Mouse (Mus musculus) midbrain, postnatal 0 days (tissue): ENCODE measurements around the gene Jag1. TPM values are rescaled to one million over a fixed set of nuclear protein-coding genes. Genes with fewer than 3 reads are reported as not detected.

Source experiments
- ATAC-seq: fragments of 200-750 bp; cut with Nextera tagmentation; 2 replicates; pipeline ENCODE4 v1.8.0; 2017; ENCODE audit warnings: moderate number of reproducible peaks, mild to moderate bottlenecking, moderate TSS enrichment, moderate library complexity; ENCODE audit not compliant: low FRiP score
- DNase-seq: peaks from one replicate; pipeline ENCODE4 v3.0.0-alpha.2; 2015; ENCODE audit warnings: low spot score
- H3K27ac ChIP-seq: fragments of 300-500 bp; sonication (generic); 2 replicates; pipeline ENCODE4 v1.5.1; 2014; ENCODE audit warnings: low read depth, mild to moderate bottlenecking, low read length, mixed read lengths
- H3K27me3 ChIP-seq: fragments of 300-500 bp; sonication (generic); 2 replicates; pipeline ENCODE4 v1.6.1; 2014; ENCODE audit warnings: low read length, control low read depth, mixed read lengths; ENCODE audit not compliant: insufficient read depth
- H3K36me3 ChIP-seq: fragments of 300-500 bp; sonication (generic); 2 replicates; pipeline ENCODE4 v1.6.1; 2014; ENCODE audit warnings: low read length, control low read depth, mixed read lengths; ENCODE audit not compliant: insufficient read depth
- H3K4me1 ChIP-seq: fragments of 300-500 bp; sonication (generic); 2 replicates; pipeline ENCODE4 v1.6.1; 2014; ENCODE audit warnings: mild to moderate bottlenecking, control low read depth, antibody characterized with exemption, low read length, mixed read lengths; ENCODE audit not compliant: insufficient read depth
- H3K4me2 ChIP-seq: fragments of 300-500 bp; sonication (generic); 2 replicates; pipeline ENCODE4 v1.6.1; 2014; ENCODE audit warnings: low read depth, mild to moderate bottlenecking, low read length, mixed read lengths; ENCODE audit not compliant: poor library complexity, severe bottlenecking
- H3K4me3 ChIP-seq: fragments of 300-500 bp; sonication (generic); 2 replicates; pipeline ENCODE4 v1.5.1; 2014; ENCODE audit warnings: low read depth, mild to moderate bottlenecking, low read length, moderate library complexity
- H3K9ac ChIP-seq: fragments of 300-500 bp; sonication (generic); replicated peaks from 2 replicates; pipeline ENCODE4 v1.6.1; 2014; ENCODE audit warnings: mild to moderate bottlenecking, low read length, moderate library complexity, mixed read lengths; ENCODE audit not compliant: poor library complexity, severe bottlenecking
- H3K9me3 ChIP-seq: fragments of 300-500 bp; sonication (generic); 2 replicates; pipeline ENCODE4 v1.6.1; 2016; ENCODE audit warnings: low read length, control low read depth
- CTCF ChIP-seq: IDR thresholded peaks from 2 replicates; pipeline ENCODE4 v1.5.1; 2016; ENCODE audit warnings: antibody characterized with exemption, mild to moderate bottlenecking
- WGBS: fragments of 180-500 bp; shearing (Covaris S2); extraction: QIAGEN DNeasy Blood & Tissue Kit; methylation state at CpG from one replicate; pipeline ENCODE4 v1.1.7; 2014; 5-methylcytosine and 5-hydroxymethylcytosine counted together
- polyA plus RNA-seq: library from polyadenylated mRNA; unstranded; fragments of >200 nt; fragmentation: Nextera tagmentation; extraction: Ambion mirVana; gene quantifications from 2 replicates; pipeline ENCODE4 v1.2.1, GENCODE M21; 2015
- total RNA-seq: library from RNA; depleted of rRNA; stranded (reverse); fragments of >200 nt; gene quantifications from 2 replicates; pipeline ENCODE4 v1.2.3, GENCODE M21; 2014; rRNA removed

The Jag1 gene
- total RNA-seq (8.7 and 10.1 TPM in 2 replicates), polyA plus RNA-seq (4.3 and 4.4 TPM in 2 replicates)

DNA sequence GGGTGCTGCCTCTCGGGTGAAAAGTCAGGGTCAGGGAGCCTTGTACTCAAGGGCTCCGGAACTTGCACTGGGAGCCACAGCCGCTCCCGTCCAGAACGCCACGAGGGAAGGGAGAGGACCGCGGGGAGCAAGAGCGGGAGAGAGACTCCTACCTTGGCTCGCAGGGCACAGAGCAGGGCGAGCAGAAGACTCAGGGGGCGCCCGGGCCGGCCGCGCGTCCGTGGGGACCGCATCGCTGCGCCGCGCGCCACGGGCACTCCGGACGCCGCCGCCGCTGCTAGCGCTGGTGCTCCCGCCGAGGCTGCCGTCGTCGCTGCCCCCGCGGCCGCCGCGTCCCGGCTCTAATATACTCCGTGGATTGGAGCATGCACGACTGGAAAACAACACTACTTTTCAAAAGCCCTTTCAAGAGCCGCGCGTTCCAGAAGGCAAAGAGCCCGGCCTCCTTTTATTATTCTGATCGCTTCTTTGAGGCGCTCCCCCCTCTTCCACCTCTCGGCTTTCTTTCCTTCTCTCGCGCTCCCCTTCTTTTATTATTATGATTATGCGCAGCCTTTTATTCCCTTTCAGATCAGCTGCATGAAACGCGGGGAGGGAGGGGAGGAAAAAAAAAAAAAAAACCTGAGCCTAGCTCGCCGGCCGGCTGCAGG, at the start of gene Jag1:
Jag1 (minus strand) TSS at position 620 of the 650 bp plus-strand sequence.
- TF ChIP-seq CTCF = no peak
- no peaks in the 10 kb centered on the region for H3K36me3 ChIP-seq
- 1% methylated on average over 29 of the region's 59 CpGs for WGBS
- H3K9me3 ChIP-seq = no peaks in the 10 kb centered on the region
- H3K9ac ChIP-seq = peak within 1 kb of the TSS; percentile 62
- peak within 1 kb of the TSS; percentile 71 for H3K27ac ChIP-seq
- peak within 1 kb of the TSS; percentile 64 for H3K4me3 ChIP-seq
- no peaks in the 10 kb centered on the region; the same call in 1 of the 2 replicates for H3K4me1 ChIP-seq
- peak within 1 kb of the TSS; percentile 99 for H3K4me2 ChIP-seq
- no peak for ATAC-seq
- H3K27me3 ChIP-seq = no peaks in the 10 kb centered on the region
- DNase-seq = peak; percentile 46

DNA sequence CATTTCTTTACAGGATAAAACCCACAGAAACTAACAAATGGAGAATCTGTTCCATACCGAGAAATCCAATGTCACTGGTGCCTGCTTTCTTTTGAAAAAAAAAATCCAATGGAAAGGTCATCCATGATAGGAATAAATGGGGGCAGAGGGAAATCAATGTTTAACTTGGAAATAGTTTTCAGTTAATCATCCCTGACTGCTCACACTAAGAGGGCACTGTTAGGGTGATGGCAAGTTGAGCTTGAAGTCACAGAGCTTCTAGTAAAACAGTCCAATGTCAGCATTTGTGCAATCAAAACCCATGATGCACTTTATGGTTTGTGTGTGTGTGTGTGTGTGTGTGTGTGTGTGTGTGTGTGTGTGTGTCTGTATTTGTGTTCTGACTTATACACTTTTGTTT, 39.6 kb upstream of the Jag1 start:
- Histone ChIP-seq H3K27ac (no peak overlapping the region), H3K9ac (no peak overlapping the region), H3K36me3 (no peaks in the 10 kb centered on the region), H3K4me1 (no peaks in the 10 kb centered on the region), H3K4me2 (no peak overlapping the region), H3K9me3 (no peaks in the 10 kb centered on the region), H3K27me3 (no peaks in the 10 kb centered on the region), H3K4me3 (no peak overlapping the region)
- 68% methylated on average over 1 of the region's 1 CpGs for WGBS
- no peak for TF ChIP-seq CTCF
- DNase-seq = no peak
- no peak for ATAC-seq

DNA sequence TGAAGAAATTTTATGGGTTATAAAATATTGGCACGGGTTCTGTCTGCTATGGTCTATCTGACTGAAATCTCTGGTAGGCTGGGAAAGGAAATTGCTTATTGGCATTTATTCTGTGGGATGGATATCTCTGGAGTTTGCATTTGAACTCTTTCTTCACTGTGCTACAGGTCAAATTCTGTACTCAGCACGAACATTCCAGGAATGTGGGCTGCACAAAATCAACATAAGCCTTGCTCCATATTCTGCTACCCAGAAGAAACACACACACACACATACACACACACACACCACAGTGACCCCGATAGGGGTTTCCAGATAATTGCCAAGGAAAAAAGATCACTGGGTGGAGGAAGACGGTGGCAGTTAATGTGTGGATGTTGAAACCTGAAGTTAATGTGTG, 37.4 kb upstream of the Jag1 start:
- Histone ChIP-seq H3K9ac (no peak overlapping the region), H3K4me1 (no peaks in the 10 kb centered on the region), H3K4me2 (no peak overlapping the region), H3K27me3 (no peaks in the 10 kb centered on the region), H3K9me3 (no peaks in the 10 kb centered on the region), H3K27ac (no peak overlapping the region), H3K4me3 (no peak overlapping the region), H3K36me3 (no peaks in the 10 kb centered on the region)
- WGBS = 28% methylated on average over 4 of the region's 4 CpGs
- TF ChIP-seq CTCF = no peak
- no peak for DNase-seq
- no peak for ATAC-seq

DNA sequence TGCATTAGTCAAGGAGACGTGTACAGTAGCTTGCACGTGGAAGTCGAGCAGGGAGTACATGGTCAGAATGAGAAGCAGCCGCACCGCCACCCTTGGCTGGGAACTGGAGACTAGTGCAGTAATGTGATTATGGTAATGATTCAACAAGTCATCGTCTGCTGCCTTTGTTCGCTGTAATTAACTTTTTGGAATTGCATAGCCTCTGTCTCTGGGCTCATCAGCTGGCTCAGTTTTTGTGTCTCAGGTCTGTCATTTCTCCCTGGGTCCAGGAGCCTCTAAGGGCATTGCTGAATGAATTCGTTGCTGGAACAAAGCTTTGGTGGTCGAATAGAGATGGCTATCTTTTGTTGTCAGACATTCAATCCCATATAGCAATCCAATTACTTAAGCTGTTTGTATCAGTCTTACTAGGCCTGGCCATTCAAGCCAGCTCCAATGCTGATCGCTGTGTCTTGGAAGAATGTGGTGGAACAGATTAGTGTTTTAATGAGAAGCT, 36.8 kb upstream of the Jag1 start:
- no peaks in the 10 kb centered on the region for H3K36me3 ChIP-seq
- H3K4me2 ChIP-seq = no peak overlapping the region
- TF ChIP-seq CTCF = no peak
- H3K4me3 ChIP-seq = no peak overlapping the region
- no peaks in the 10 kb centered on the region for H3K4me1 ChIP-seq
- H3K27ac ChIP-seq = 0 out of 2 replicates have a peak overlapping the region, but pooled peaks have one; percentile 9
- H3K9ac ChIP-seq = no peak overlapping the region
- ATAC-seq (peak; percentile 85), DNase-seq (peak; percentile 74)
- 15% methylated on average over 10 of the region's 10 CpGs for WGBS
- H3K9me3 ChIP-seq = no peaks in the 10 kb centered on the region
- no peaks in the 10 kb centered on the region for H3K27me3 ChIP-seq

DNA sequence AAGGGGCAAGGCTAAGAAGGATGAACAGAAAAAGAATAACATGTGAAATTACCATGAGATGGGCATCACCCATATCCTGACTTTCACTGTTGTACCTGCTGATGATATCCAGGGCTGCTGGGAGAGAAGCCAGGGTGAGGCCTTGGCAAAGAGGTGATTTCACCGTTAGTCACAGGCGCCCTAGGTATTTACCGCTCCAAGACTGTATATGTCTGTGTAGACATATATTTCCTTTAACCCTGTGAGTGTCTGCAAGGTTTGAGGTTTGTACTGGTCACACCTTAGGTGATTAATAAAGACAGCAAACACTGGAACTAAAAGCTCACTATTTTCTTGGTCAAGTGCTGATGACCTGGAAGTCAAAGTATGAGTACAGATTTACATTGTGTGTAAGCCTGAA, 34.5 kb upstream of the Jag1 start:
- Histone ChIP-seq H3K9ac (no peak overlapping the region), H3K9me3 (no peaks in the 10 kb centered on the region), H3K4me1 (no peaks in the 10 kb centered on the region), H3K4me2 (no peak overlapping the region), H3K4me3 (no peak overlapping the region), H3K36me3 (no peaks in the 10 kb centered on the region), H3K27ac (no peak overlapping the region), H3K27me3 (no peaks in the 10 kb centered on the region)
- ATAC-seq = no peak
- WGBS = 97% methylated on average over 3 of the region's 3 CpGs
- no peak for DNase-seq
- no peak for TF ChIP-seq CTCF

DNA sequence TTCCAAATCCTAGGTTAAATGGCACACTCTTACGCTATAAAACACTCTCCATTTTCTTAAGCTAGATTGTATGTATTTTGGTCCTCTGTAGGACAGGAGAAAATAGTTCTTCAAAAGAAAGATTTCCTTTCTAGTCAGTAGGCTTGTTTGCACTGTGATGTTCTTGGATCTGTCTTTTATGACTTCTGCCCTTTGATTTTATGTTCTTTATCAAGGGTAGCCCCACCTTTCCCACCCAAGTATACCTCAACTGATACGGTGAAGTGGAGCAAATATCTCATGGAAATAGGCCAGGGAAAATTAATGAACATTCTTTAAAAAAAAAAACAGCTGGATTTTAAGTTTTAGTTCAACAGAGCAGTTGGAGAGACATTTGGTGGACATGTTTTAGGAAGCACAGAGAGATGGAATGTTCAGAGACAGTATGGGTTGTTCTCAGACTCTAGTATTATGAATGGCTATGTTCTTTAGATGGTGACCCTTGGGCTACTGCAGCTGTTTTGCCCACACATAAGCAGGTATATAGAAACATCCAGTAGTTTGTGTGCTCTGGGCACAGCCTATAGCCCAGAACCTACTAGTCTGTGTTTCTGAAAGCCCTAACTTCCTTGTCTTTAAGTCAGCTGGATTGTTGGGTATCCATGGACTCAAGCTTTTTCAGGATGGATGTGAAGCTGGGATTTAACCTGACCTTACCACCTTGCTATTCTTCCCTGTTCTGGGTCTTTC, 30.7 kb upstream of the Jag1 start:
- H3K4me1 ChIP-seq = no peaks in the 10 kb centered on the region
- H3K27ac ChIP-seq = no peak overlapping the region
- no peaks in the 10 kb centered on the region for H3K9me3 ChIP-seq
- H3K27me3 ChIP-seq = no peaks in the 10 kb centered on the region
- 92% methylated on average over 2 of the region's 2 CpGs for WGBS
- ATAC-seq = no peak
- H3K9ac ChIP-seq = no peak overlapping the region
- DNase-seq = no peak
- no peaks in the 10 kb centered on the region for H3K36me3 ChIP-seq
- H3K4me3 ChIP-seq = no peak overlapping the region
- TF ChIP-seq CTCF = no peak
- no peak overlapping the region for H3K4me2 ChIP-seq
